ENCODE assay signal across 16 mouse cellular contexts in genomic region chr16:56928023-56928422, GRCm38 (mm10). TPM values are rescaled to one million over a fixed set of nuclear protein-coding genes. Genes with fewer than 3 reads are reported as not detected.
DNase-seq lines count a peak whose midpoint lies in the region; ATAC-seq lines count a peak whose summit lies in the region.
"Had no signal": no experiment of that assay in that cellular context is flagged by ENCODE, and none has a peak within 500 bp of the region (broad histone marks: within the 10 kb centered on the region; RNA-seq: fewer than 3 reads in every experiment).

Gene Lnp1 (minus strand): TSS chr16:56928061.

- H3K4me1 ChIP-seq in forebrain, embryonic 11.5 days (replicated peaks; ENCODE audit: control insufficient read depth, insufficient read depth, low read length): no peaks in the 10 kb centered on the region
- no peaks in the 10 kb centered on the region for H3K4me1 ChIP-seq in forebrain, embryonic 12.5 days
- H3K4me1 ChIP-seq in midbrain, embryonic 16.5 days (ENCODE audit: control insufficient read depth, insufficient read depth, low read length): no peaks in the 10 kb centered on the region
- no peaks in the 10 kb centered on the region for H3K4me1 ChIP-seq in kidney, embryonic 14.5 days (ENCODE audit: control insufficient read depth, insufficient read depth, low read length)
- H3K4me1 ChIP-seq: intestine, embryonic 15.5 days had no signal

- H3K4me2 ChIP-seq in forebrain, embryonic 11.5 days (ENCODE audit: low read depth, low read length, severe bottlenecking): no peak within 1 kb of the TSS
- no peak within 1 kb of the TSS for H3K4me2 ChIP-seq in forebrain, embryonic 12.5 days
- H3K4me2 ChIP-seq in midbrain, embryonic 16.5 days (ENCODE audit: low read length): no peak within 1 kb of the TSS
- no peak within 1 kb of the TSS for H3K4me2 ChIP-seq in kidney, embryonic 14.5 days (replicated peaks; ENCODE audit: low read depth, low read length)
- H3K4me2 ChIP-seq: heart, embryonic 15.5 days; intestine, embryonic 15.5 days had no signal

- no peak within 1 kb of the TSS for H3K4me3 ChIP-seq in forebrain, embryonic 11.5 days (ENCODE audit: low read depth, low read length)
- no peak within 1 kb of the TSS for H3K4me3 ChIP-seq in forebrain, embryonic 12.5 days (replicated peaks)
- no peak within 1 kb of the TSS for H3K4me3 ChIP-seq in midbrain, embryonic 16.5 days (ENCODE audit: low read depth, low read length)
- no peak within 1 kb of the TSS for H3K4me3 ChIP-seq in kidney, embryonic 14.5 days (ENCODE audit: low read length)
- H3K4me3 ChIP-seq: heart, embryonic 15.5 days; intestine, embryonic 15.5 days had no signal

- H3K27ac ChIP-seq in forebrain, embryonic 11.5 days (ENCODE audit: low read depth, low read length): no peak within 1 kb of the TSS
- H3K27ac ChIP-seq in forebrain, embryonic 12.5 days: no peak within 1 kb of the TSS
- H3K27ac ChIP-seq in midbrain, embryonic 16.5 days (ENCODE audit: low read length): no peak within 1 kb of the TSS
- H3K27ac ChIP-seq in kidney, embryonic 14.5 days (ENCODE audit: low read depth, low read length): no peak within 1 kb of the TSS
- H3K27ac ChIP-seq: heart, embryonic 15.5 days; intestine, embryonic 15.5 days had no signal

- 0 out of 2 replicates have a peak, but pooled peaks have one; percentile 33 for ATAC-seq in forebrain, embryonic 11.5 days (replicated peaks; ENCODE audit: low FRiP score)
- ATAC-seq in forebrain, embryonic 12.5 days (ENCODE audit: low FRiP score): no peak
- peak; percentile 76 for ATAC-seq in midbrain, embryonic 16.5 days
- no peak for ATAC-seq in kidney, embryonic 14.5 days (ENCODE audit: low FRiP score, low TSS enrichment)
- ATAC-seq: intestine, embryonic 15.5 days; liver, postnatal 0 days had no signal

- H3K9me3 ChIP-seq in forebrain, embryonic 11.5 days (ENCODE audit: control insufficient read depth, low read length): no peaks in the 10 kb centered on the region
- H3K9me3 ChIP-seq in forebrain, embryonic 12.5 days: no peaks in the 10 kb centered on the region
- no peaks in the 10 kb centered on the region for H3K9me3 ChIP-seq in midbrain, embryonic 16.5 days (replicated peaks; ENCODE audit: control insufficient read depth, low read length, poor library complexity, severe bottlenecking)
- H3K9me3 ChIP-seq in kidney, embryonic 14.5 days (ENCODE audit: control insufficient read depth, low read length): no peaks in the 10 kb centered on the region
- H3K9me3 ChIP-seq: heart, embryonic 15.5 days; intestine, embryonic 15.5 days had no signal

- 47% methylated on average over 3 of the region's 3 CpGs for whole genome bisulfite sequencing in forebrain, embryonic 11.5 days
- 61% methylated on average over 3 of the region's 3 CpGs for WGBS in forebrain, embryonic 12.5 days
- WGBS in midbrain, embryonic 16.5 days: 40% methylated on average over 3 of the region's 3 CpGs
- WGBS in kidney, embryonic 14.5 days: 70% methylated on average over 3 of the region's 3 CpGs

- no peaks in the 10 kb centered on the region for H3K27me3 ChIP-seq in forebrain, embryonic 11.5 days (ENCODE audit: control insufficient read depth, insufficient read depth, low read length)
- H3K27me3 ChIP-seq in forebrain, embryonic 12.5 days: no peaks in the 10 kb centered on the region
- no peaks in the 10 kb centered on the region for H3K27me3 ChIP-seq in midbrain, embryonic 16.5 days (ENCODE audit: control insufficient read depth, insufficient read depth, low read depth, low read length)
- H3K27me3 ChIP-seq in kidney, embryonic 14.5 days (ENCODE audit: control insufficient read depth, insufficient read depth, low read length): no peaks in the 10 kb centered on the region
- H3K27me3 ChIP-seq: heart, embryonic 15.5 days; intestine, embryonic 15.5 days had no signal

- DNase-seq in forebrain, embryonic 11.5 days (ENCODE audit: low spot score): no peak
- DNase-seq in right cerebral cortex, adult 2 months (ENCODE audit: low spot score in 2 of 2): peak; percentile 10 to 20
- DNase-seq in right cerebral cortex, postnatal 25 days: no peak
- no peak for DNase-seq in spleen, adult 12 weeks (ENCODE audit: low spot score)
- DNase-seq in urinary bladder, postnatal 14 days (ENCODE audit: low spot score): no peak
- DNase-seq: gastrocnemius, postnatal 10 days; kidney, postnatal 4 days; liver, postnatal 0 days; thymus, adult 2 months had no signal

- no peaks in the 10 kb centered on the region for H3K36me3 ChIP-seq in forebrain, embryonic 11.5 days (ENCODE audit: control insufficient read depth, insufficient read depth, low read length)
- H3K36me3 ChIP-seq in forebrain, embryonic 12.5 days (replicated peaks): no peaks in the 10 kb centered on the region
- H3K36me3 ChIP-seq in midbrain, embryonic 16.5 days (ENCODE audit: control insufficient read depth, insufficient read depth, low read length): no peaks in the 10 kb centered on the region
- H3K36me3 ChIP-seq in kidney, embryonic 14.5 days (ENCODE audit: control insufficient read depth, insufficient read depth, low read length): no peaks in the 10 kb centered on the region
- H3K36me3 ChIP-seq: heart, embryonic 15.5 days; intestine, embryonic 15.5 days had no signal

- no peak within 1 kb of the TSS for H3K9ac ChIP-seq in forebrain, embryonic 11.5 days (ENCODE audit: low read length)
- no peak within 1 kb of the TSS for H3K9ac ChIP-seq in forebrain, embryonic 12.5 days
- no peak within 1 kb of the TSS for H3K9ac ChIP-seq in midbrain, embryonic 16.5 days (ENCODE audit: low read depth, low read length)
- no peak within 1 kb of the TSS for H3K9ac ChIP-seq in kidney, embryonic 14.5 days (ENCODE audit: low read depth, low read length)
- H3K9ac ChIP-seq: heart, embryonic 15.5 days; intestine, embryonic 15.5 days; liver, postnatal 0 days had no signal

RNA-seq across cellular contexts. Expression of gene Lnp1, which starts in this region (rescaled TPM):
- polyA plus RNA-seq in forebrain, embryonic 11.5 days (2014; fragmentation: Nextera tagmentation; extraction: Ambion mirVana): not detected in 2 replicates
- not detected in 2 replicates for polyA plus RNA-seq in forebrain, embryonic 12.5 days (2016; fragmentation: Nextera tagmentation; extraction: Ambion mirVana)
- not detected in 2 replicates for polyA plus RNA-seq in midbrain, embryonic 16.5 days (2015; fragmentation: Nextera tagmentation; extraction: Ambion mirVana)
- not detected in 2 replicates for polyA plus RNA-seq in kidney, embryonic 14.5 days (2014; fragmentation: Nextera tagmentation; extraction: Ambion mirVana)
- polyA plus RNA-seq: C2C12; intestine, embryonic 15.5 days; limb, embryonic 11.5 days; liver, postnatal 0 days; thymus, adult 2 months had no signal

Comparison
In these comparisons a context has a peak if more than half of its experiments do, and no peak if none do; other contexts are left out.
1. DNase-seq: peak in right cerebral cortex, adult 2 months (2 of 2); none in forebrain, embryonic 11.5 days (single experiment), right cerebral cortex, postnatal 25 days (single experiment), spleen, adult 12 weeks (single experiment) and urinary bladder, postnatal 14 days (single experiment).
2. Peak in ATAC-seq in forebrain, embryonic 11.5 days; RNA of the gene not detected or under 1 TPM.
3. Peak in ATAC-seq in midbrain, embryonic 16.5 days; RNA of the gene not detected or under 1 TPM.